Mouse (Mus musculus): Measurements from ENCODE around the gene Rpf1. TPM values are rescaled to one million over a fixed set of nuclear protein-coding genes. Genes with fewer than 3 reads are reported as not detected.

Gene Rpf1
- polyA plus RNA-seq (2012; ENCODE audit: insufficient read depth, insufficient read length, low replicate concordance, missing spikeins), result not detected in 2 replicates

DNA sequence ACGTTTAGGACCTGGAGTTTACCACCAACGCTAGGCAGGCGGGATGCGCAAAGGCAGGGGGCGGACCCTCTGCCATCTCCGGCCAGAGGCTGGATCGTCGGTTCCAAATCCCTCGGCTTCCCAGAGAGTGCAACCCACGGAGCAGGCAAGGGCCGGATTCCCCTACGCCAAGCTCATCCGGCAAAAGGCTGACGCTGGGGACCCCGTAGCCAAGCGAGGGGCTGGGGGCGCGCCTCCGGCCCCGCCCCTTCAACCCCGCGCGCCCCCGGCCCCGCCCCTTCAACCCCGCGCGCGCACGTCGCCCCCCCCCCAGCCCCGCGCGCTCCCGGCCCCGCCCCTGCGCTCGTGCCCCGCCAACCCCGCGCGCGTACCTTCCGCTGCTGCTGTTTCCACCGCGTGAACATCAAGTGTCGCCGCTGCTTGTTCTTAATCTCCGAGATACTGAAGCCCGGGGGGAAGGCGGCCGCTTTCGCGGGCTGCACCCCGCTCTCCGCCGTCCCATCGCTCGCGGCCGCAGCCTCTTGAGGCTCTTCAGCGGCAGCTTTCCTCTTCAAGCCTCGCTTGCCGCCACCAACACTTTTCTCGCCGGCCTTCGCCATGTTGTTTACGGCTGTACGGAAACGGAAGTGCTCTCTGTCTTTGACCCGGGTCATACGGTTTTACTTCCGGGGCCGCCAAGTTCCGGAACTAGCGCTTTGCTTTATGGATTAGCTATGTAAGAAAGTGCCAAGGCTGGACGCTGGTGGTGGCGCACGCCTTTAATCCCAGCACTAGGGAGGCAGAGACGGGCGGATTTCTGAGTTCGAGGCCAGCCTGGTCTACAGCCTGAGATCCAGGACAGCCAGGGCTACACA lies at the start of gene Rpf1:
Rpf1 (minus strand) TSS at position 632 of the 854 bp plus-strand sequence.
- 1% methylated on average over 64 of the region's 82 CpGs for WGBS
- Histone ChIP-seq H3K27ac (ENCODE audit: insufficient read depth, low read depth, low read length) (peak within 1 kb of the TSS; percentile 83), H3K4me3 (ENCODE audit: insufficient read depth, low read depth, low read length) (peak within 1 kb of the TSS; percentile 86), H3K4me1 (ENCODE audit: control insufficient read depth, insufficient read depth, low read length) (0 out of 2 replicates have a peak, but pooled peaks cover 2% of the 10 kb centered on the region)
- no peak for TF ChIP-seq CTCF (IDR thresholded peaks at IDR 0.05; ENCODE audit: insufficient read depth, low read depth, low read length)
- peak; percentile 74 for TF ChIP-seq POLR2A (IDR thresholded peaks at IDR 0.05; ENCODE audit: insufficient read depth, low read depth, low read length)

DNA sequence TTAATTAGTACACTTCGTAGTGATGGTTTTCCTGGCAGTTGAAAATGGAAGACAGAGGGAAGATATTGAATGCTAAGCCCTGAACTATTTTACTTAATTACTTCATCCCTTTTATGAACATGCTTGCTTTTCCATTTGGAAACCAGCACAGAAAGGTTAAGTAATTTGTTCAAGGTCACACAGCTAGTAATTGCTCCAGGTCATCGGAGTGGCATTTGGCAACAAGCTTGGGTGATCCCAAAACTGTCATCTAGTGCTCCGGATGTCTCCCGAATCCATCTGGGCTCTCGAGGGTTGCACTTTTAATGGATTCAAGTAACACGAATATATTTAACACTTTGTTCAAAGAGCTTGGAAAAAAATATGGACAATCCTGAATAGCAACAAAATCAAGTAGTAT lies 49.7 kb upstream of the Rpf1 start:
- no peak overlapping the region for H3K27ac ChIP-seq (ENCODE audit: insufficient read depth, low read depth, low read length)
- H3K4me3 ChIP-seq (ENCODE audit: insufficient read depth, low read depth, low read length), result no peak overlapping the region
- TF ChIP-seq CTCF (IDR thresholded peaks at IDR 0.05; ENCODE audit: insufficient read depth, low read depth, low read length) (no peak), POLR2A (IDR thresholded peaks at IDR 0.05; ENCODE audit: insufficient read depth, low read depth, low read length) (no peak)
- H3K4me1 ChIP-seq (ENCODE audit: control insufficient read depth, insufficient read depth, low read length), result peaks cover 9% of the 10 kb centered on the region
- 69% methylated on average over 6 of the region's 6 CpGs for WGBS

DNA sequence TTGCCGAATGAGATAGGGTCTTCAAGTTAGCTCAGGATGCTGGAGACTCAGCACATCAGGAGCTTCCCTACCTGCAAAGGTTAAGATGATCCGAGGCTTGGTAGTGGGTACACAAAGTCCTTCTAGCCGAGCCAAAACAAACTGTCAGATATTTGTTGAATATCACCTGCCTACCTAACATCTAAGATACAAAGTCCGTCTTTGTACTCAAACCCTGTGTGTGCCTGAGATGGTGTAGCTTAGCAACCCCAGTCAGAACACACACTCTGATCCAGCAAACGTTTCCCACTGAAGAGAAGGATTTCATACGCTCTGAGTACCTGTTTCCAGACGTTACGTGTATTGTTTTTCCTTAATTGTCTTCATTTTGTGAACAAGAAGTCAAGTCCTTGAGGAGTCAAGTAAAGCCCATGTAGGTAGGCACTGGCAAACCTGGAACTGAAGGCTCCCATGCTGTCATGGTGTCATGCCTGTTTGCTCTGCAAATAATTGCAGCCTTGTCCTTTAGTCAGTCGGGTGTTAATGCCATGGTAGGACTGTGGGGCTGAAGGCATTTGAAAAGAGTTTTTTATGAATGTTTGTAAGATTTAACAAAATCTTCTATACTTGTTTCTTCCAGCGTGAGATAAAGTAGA lies 49.0 kb upstream of the Rpf1 start, which contains the start of gene Uox:
Uox (plus strand) TSS at position 279 of the 635 bp plus-strand sequence.
- Histone ChIP-seq H3K4me1 (ENCODE audit: control insufficient read depth, insufficient read depth, low read length) (peaks cover 9% of the 10 kb centered on the region), H3K27ac (ENCODE audit: insufficient read depth, low read depth, low read length) (no peak within 1 kb of the TSS), H3K4me3 (ENCODE audit: insufficient read depth, low read depth, low read length) (no peak within 1 kb of the TSS)
- WGBS, result 75% methylated on average over 10 of the region's 10 CpGs
- TF ChIP-seq CTCF (IDR thresholded peaks at IDR 0.05; ENCODE audit: insufficient read depth, low read depth, low read length) (no peak), POLR2A (IDR thresholded peaks at IDR 0.05; ENCODE audit: insufficient read depth, low read depth, low read length) (no peak)

DNA sequence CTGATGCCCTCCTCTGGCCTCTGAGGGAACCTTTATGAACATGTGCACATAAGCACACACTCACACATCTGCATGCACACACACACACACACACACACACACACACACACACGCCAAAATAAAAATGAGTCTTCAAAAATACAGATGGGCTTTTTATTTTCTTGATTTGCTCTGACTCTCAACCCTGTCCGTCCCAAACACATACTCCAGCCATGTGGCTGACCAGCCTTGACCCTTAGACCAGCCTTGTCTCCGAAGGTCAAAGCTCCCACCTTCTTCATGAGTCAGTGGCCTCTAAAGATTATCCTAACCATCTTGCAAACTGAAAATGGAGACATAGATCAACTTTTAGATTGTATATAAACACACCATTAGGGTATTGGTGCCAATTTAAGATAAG lies 48.4 kb upstream of the Rpf1 start:
- Histone ChIP-seq H3K27ac (ENCODE audit: insufficient read depth, low read depth, low read length) (no peak overlapping the region), H3K4me1 (ENCODE audit: control insufficient read depth, insufficient read depth, low read length) (peaks cover 11% of the 10 kb centered on the region), H3K4me3 (ENCODE audit: insufficient read depth, low read depth, low read length) (no peak overlapping the region)
- no peak for TF ChIP-seq POLR2A (IDR thresholded peaks at IDR 0.05; ENCODE audit: insufficient read depth, low read depth, low read length)
- TF ChIP-seq CTCF (IDR thresholded peaks at IDR 0.05; ENCODE audit: insufficient read depth, low read depth, low read length), result no peak
- 97% methylated on average over 3 of the region's 3 CpGs for WGBS

DNA sequence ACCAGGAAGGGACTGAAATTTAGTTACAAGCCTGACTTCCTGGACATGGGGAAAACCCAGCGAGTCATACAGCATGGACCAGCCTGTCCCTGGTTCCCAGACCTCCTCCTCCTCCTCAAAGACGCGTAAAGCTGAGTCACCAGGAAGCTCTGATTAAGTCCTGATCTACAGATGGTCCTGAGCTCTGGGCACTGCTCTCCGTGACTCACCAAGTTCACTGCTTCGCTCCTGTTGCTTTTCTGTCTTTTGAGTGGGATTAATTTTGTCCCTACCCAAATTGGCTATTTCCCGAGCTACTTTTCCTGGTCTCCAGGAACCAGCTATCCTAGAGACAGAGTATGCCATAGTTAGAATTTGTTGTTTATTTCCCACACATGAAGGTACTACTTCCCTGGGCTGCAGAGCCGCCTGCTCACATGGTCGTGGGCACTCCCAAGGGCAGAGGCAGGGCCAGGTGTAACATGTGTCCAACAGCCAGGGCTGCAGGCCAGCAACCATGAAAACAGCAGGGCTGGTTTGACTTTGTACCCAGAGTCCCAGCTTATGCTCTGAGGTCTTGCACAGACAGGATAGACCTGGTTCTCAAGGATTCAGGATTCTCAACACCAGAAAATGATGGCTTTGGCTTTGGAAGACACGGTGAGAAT lies 46.8 kb upstream of the Rpf1 start:
- Histone ChIP-seq H3K4me3 (ENCODE audit: insufficient read depth, low read depth, low read length) (no peak overlapping the region), H3K27ac (ENCODE audit: insufficient read depth, low read depth, low read length) (peak overlapping the region; percentile 43), H3K4me1 (ENCODE audit: control insufficient read depth, insufficient read depth, low read length) (peaks cover 12% of the 10 kb centered on the region)
- WGBS, result 40% methylated on average over 9 of the region's 9 CpGs
- TF ChIP-seq CTCF (IDR thresholded peaks at IDR 0.05; ENCODE audit: insufficient read depth, low read depth, low read length) (no peak), POLR2A (IDR thresholded peaks at IDR 0.05; ENCODE audit: insufficient read depth, low read depth, low read length) (no peak)

DNA sequence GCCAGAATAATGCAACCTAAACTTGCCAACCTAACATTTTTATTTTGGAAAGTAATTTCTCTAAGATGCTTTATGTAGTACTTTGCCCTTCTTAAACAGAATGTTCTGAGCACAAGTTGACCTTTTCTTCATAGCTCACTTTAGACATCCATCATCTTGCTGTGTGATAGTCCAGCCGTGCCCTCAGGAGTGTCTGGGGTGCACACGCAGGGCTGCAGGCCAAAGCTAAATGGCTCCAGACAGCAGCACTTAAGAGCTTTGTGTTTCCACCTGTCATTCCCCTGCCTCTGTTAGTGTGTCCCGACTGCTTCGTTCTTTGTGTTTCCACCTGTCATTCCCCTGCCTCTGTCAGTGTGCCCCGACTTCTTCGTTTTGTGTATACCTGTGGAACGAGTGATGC lies 46.1 kb upstream of the Rpf1 start:
- no peak overlapping the region for H3K4me3 ChIP-seq (ENCODE audit: insufficient read depth, low read depth, low read length)
- H3K4me1 ChIP-seq (ENCODE audit: control insufficient read depth, insufficient read depth, low read length), result peaks cover 12% of the 10 kb centered on the region
- WGBS, result 83% methylated on average over 7 of the region's 7 CpGs
- TF ChIP-seq CTCF (IDR thresholded peaks at IDR 0.05; ENCODE audit: insufficient read depth, low read depth, low read length), result no peak
- no peak for TF ChIP-seq POLR2A (IDR thresholded peaks at IDR 0.05; ENCODE audit: insufficient read depth, low read depth, low read length)
- H3K27ac ChIP-seq (ENCODE audit: insufficient read depth, low read depth, low read length), result peak overlapping the region; percentile 4; the same call in 1 of the 2 replicates

DNA sequence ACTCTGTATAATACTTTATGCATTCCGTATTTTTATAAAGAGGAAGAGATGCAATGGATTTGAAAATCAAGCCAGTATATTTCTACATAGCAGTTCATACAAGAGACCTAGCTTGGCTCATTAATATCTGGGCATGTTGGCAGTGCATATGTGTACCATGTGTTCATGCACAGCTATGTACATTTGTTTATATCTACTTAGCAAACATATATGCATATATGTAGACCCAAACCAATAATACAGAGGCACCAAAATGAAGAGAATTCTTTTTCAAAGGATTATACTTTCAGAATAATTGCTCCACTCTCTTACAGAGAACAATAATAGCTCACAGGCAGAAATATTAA lies 43.8 kb upstream of the Rpf1 start:
- TF ChIP-seq CTCF (IDR thresholded peaks at IDR 0.05; ENCODE audit: insufficient read depth, low read depth, low read length), result no peak
- TF ChIP-seq POLR2A (IDR thresholded peaks at IDR 0.05; ENCODE audit: insufficient read depth, low read depth, low read length), result no peak
- H3K4me3 ChIP-seq (ENCODE audit: insufficient read depth, low read depth, low read length), result no peak overlapping the region
- peaks cover 12% of the 10 kb centered on the region for H3K4me1 ChIP-seq (ENCODE audit: control insufficient read depth, insufficient read depth, low read length)
- 66% methylated on average over 1 of the region's 1 CpGs for WGBS
- no peak overlapping the region for H3K27ac ChIP-seq (ENCODE audit: insufficient read depth, low read depth, low read length)

DNA sequence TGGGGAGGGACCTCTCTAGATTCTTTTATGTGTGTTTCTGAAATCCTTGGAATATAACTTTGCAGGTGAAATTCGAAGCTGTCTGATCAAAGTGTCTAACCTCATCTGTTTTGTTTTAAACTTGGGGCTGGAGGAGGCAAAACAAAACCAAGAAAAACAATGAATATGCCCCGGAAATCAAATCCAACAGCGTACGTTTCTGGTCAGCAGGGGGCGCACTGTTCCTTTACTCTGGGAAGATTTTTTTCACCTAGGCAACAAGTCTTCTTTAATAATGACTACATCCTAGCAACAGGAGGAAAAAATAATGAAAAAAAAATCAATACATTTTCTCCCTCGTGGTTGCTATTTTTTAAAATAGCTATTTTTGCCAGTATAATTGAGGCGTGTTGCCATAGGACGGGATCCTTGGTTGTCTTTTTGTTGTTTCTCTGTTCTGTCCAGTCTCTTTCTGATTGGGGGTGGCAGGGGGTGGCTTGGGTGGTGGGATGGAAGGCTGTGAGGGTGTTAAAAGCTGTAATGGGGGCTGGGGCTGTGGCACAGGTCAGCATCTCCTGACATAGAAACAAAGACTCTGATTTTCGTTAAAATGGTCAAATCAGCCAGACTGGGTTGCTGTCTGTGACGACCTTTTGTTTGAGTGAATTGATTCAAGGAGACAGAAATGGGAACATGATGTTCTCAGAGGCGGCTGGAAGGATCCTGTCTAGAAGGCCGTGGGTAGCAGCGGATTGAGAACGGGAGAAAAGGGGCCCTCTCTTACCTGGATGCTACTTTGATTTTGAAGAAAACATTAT lies 43.2 kb upstream of the Rpf1 start:
- WGBS, result 15% methylated on average over 14 of the region's 14 CpGs
- TF ChIP-seq POLR2A (IDR thresholded peaks at IDR 0.05; ENCODE audit: insufficient read depth, low read depth, low read length), result no peak
- TF ChIP-seq CTCF (IDR thresholded peaks at IDR 0.05; ENCODE audit: insufficient read depth, low read depth, low read length), result no peak
- peaks cover 12% of the 10 kb centered on the region for H3K4me1 ChIP-seq (ENCODE audit: control insufficient read depth, insufficient read depth, low read length)
- H3K4me3 ChIP-seq (ENCODE audit: insufficient read depth, low read depth, low read length), result no peak overlapping the region
- H3K27ac ChIP-seq (ENCODE audit: insufficient read depth, low read depth, low read length), result no peak overlapping the region
